Mouse (Mus musculus) cerebellum, postnatal 14 days (tissue): Measurements from ENCODE around the gene Carm1.
"Not testable (repeated sequence)": the region's sequence is repeated elsewhere in the genome, so short reads cannot be mapped to it uniquely, and the experiment has no call there.

Experiments
- DNase-seq, 2 experiments: peaks; one replicate each; pipeline ENCODE4 v3.0.0; 2021; ENCODE audit warnings: mixed read lengths in 2 of 2

Gene Carm1

DNA sequence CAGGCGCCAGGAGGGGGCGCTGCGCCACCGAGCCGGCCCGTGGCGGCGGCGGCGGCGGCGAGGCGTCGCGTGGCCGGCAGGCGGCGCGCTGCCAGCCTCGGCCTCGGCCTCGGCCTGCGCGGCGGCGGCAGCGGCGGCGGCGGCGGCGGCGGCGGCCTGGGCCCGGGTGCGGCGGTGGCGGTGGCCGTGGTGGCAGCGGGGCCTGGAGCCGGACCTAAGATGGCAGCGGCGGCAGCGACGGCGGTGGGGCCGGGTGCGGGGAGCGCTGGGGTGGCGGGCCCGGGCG, at the start of gene Carm1:
Gene Carm1 (plus strand): TSS at position 106 of the 286 bp plus-strand sequence.
- no peak for DNase-seq

DNA sequence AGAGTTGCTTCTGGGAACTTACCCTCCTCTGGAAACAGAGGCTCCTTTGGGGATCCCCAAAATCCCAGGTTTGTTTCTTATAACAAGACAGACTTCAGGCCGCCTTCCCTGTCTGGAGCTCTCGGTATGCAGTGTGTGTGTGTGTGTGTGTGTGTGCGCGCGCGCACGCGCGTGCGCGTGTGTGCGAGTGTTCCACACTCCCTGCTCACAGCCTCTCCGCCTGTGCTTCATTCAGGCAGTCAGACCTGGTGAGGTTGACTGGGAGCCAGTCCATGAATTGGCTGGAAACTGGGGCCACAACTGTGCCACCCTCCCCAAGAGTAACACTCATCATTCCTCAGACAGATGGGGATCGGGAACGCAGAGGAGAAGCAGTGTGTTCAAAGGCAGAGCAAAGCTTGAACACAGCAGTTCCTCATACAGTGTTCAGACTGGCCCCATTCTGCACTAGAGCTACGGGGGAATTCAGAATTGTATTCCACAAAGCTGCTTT, 49.6 kb upstream of the Carm1 start:
- no peak for DNase-seq

DNA sequence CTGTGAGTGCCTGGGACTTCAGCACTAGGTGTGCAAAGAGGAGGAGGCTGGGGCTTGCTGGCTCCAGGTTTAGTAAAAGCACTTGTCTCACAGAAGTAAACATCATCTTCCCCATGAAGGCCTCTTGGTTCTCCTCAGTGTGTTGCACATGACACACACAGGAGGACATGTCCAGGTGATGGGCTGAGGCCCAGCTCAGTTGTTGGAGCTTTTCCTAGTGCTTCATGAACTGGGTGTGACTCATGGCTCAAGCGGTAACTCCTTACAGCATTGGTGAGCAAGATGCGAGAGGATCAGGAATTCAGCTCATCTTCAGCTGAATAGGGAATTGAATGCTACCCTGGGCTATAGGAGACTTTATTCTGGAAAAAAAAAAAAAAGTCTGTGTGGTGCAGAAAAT, 49.0 kb upstream of the Carm1 start:
- DNase-seq: no peak

DNA sequence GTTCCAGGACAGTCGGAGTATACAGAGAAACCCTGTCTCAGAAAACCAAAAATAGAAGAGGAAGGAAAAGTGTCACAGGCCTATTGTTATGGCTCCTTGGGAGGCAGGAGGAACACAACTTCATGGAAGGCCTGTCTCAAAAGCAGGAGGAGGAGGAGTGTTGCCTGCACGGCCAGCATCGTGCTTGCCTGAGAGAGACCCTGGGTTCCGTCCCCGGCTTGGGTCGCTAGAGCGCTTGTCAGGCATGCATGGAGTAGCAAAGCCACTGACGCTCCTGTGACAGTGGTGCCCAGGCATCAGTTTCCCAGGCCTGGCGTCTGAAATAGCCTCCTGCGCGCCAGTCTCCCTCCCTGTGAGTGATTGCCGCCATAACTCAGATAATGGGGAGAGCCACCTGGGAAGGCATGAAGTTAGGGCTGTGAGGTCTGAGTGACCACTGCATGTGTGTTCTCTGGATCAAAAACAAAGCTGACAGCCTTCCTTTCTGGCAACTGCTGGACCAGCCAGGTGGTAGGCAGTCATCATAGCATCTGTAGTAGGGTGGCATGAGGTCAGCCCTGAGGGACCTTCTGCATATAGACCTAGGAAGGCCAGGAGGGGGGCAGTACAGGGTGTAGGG, 48.3 kb upstream of the Carm1 start:
- DNase-seq: no peak

DNA sequence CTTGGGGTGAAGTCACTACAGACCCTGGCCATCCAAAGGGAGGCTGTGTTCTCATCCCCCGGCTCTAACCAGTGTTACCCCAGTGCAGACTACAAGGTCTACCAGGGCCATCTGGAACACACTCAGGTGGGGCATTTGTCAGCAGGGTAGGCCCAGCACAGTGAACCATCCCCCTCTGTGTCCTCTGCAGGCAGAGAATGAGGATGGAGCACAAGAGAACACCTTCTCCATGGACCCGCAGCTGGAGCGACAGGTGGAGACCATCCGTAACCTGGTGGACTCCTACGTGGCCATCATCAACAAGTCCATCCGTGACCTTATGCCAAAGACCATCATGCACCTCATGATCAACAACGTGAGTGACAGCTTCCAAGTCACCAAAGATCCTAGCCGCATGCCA, 43.3 kb upstream of the Carm1 start:
- no peak for DNase-seq

DNA sequence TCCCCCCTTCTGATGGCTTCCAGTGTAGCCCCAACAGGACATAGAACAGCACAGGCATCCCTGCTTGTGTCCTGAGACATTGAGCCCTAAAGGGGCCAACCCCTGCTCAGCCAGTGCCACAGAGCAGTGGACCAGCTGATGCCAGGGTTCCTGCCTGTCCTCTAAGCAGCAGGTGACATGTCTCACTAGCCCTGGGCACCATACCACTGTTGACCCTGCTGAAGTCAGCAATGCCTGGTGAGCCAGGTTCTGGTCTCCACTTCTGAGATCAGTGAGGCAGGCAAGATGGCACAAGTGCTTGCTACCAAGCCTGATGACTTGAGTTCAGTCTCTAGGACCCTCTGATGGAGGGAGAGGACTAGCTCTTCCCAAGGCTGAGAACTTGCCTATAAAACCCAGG, 40.9 kb upstream of the Carm1 start:
- DNase-seq: no peak

DNA sequence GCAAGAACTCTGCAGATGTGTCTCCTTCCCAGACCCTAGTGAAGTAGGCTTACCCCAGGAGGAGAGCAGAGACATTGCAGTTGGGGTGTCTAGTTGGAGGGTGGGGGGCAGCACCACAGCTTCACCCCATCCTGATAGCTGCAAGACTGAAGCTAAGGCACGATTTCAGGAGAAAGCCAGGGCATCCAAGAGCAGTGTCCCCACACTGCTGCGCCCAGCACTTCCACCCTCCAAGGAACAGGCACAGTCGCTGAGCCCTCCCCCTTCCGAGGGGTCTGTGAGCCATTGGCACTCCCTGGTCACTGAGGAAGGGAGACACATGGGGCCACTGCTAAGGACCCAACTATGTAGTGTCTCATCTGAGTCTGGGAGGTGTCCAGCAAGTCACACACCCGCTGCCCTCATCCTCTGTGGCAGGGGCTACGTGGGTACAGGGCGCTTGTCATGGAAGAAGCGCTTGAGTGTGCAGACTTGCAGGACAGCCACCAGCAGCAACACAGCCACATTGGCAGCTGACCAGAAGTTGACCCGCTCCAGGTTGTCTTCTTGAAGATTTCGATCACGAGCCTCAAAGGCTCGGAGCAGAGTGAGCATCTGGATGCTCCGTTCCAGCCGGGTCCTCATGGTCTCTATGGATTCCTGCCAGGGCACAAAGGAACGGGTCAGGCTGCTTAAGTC, 38.8 kb upstream of the Carm1 start:
- DNase-seq: peak in 1 of 2 experiments; percentile 44

DNA sequence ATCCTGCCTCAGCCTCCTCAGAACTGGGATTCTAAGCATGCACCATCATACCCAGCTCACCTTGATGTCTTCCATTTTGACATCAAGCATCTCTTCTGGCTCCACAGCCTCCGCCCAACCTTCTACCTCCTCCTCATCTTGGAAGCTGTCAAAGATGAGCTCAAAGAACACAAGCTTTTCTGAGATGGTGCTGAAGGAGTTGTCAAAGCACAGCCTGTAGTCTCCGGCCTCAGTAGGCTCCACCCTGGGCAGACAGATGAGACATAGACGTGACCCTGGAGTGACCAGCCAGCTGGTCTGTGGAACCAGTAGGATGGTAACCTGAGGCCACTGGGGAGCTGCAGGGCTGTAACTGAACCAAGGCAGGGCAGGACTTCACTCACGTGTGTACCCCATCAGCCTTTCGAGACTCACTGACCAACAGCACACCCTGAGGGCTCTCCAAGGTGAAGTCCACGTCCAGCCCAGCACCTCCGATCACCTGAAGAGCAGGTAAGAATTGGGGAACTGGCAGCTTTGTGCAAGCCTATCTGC, 37.8 kb upstream of the Carm1 start:
- DNase-seq: no peak

DNA sequence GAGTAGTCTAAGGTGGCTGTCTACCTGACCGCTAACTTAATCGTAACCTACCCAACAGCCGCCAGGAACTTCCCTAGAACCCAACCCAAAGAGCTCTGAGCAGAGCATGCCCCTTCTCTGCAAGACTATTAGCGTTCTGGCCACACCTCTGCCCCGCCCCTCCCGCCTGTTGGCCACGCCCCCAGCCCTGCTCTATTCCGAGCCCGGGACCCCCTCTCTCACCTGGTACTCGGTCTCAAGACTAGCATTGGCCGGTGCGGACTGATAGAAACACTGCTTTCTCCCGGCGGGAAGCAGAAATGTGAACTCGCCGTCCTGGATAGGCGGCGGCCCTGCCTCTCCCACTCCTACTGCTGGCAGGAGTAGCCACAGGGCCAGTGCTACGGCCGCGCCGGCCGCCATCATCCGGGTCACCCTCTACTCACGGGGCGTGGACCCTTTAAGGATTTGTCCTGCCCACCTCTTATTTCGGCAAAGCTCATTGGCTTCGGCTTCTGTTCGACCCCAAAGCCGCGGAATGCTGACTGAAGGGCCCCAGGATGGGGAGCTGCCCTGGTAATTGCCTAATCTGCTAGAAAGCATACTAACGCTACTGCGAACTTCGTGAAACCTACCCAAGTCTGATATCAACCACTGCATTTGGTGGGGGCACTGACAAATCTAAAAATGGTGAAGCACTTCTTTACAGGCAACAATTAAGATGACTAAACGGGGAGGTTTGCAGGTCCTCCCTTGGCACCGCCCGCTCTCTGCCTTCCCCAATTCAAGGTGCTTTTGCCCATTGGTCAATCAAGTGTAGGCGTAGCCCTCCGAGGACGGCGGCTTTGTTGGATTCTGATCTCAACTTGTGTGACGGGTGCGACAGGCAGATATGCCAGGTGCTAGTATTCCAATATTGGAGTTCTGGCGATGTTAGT, 36.7 kb upstream of the Carm1 start, which contains the start of gene Tmed1:
Gene Tmed1 (minus strand): TSS at position 481 of the 917 bp plus-strand sequence.
- DNase-seq: peak; percentile 95

DNA sequence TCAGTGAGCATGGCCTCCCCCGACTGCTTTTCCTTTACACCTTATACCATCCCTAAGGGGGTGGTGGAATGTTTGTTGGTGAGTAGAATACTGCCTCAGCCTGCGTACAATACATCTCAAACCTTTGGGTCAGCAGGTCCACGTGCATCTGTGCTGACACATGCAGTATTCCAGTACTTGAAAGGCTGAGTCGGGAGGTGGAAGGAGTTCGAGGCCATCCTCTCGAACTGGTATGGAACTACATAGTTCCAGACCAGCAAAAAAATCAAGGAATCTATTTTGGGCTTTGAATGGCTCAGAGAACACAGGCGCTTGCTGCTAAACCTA, 36.0 kb upstream of the Carm1 start:
- no peak for DNase-seq

DNA sequence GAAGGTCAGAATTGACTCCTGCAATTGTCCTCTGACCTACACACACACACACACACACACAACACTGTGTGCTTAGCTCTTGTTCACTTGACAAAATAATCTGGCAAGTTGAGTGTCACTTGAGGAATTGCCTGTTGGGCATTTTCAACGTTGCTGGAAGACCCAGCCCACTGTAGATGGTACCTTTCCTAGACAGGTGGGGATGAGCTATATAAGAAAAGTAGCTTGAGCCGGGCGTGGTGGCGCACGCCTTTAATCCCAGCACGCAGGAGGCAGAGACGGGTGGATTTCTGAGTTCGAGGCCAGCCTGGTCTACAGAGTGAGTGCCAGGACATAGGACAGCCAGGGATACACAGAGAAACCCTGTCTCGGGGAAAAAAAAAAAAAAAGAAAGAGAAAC, 35.6 kb upstream of the Carm1 start:
- no peak for DNase-seq

DNA sequence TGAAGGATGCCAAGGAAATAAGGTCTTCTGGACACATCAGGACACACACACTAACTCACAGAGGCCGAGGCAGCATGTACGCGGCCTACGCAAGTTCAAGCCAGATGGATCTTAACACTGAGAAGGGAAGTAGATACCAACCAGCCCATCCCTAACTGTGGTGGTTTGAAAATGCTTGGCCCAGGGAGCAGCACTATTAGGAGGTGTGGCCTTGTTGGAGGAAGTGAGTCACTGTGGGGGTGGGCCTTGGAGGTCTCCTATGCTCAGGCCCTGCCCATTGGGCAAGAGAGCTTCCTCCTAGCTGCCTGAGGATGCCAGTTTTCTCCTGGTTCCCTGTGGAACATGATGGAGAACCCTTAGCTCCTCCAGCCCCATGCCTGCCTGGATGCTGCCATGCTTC, 33.2 kb upstream of the Carm1 start:
- DNase-seq: no peak

DNA sequence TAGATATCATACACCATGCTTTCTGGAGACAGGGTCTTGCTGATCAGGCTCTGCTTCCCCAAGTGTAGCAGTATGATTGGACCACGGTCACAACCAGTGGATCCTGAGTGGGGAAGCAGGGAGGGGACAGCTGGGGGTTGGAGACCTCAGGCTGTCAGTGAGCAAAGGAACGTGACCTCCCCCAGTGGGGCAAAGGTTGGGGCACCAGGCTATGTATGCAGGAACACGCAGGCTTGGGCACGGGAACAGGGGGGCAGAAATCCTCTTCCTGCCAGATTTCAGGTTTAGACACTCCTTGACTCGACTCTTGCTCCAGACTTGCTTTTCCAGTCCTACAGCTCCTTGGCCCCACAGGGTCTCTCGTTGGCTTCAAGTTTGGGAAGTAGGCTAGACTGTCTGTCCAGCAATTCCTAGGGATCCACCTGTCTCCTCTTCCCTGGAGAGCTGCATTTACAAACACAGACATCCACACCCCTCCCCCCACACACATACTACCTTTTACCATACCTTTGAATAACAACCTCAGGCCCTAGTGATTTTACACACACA, 28.7 kb upstream of the Carm1 start:
- no peak for DNase-seq

DNA sequence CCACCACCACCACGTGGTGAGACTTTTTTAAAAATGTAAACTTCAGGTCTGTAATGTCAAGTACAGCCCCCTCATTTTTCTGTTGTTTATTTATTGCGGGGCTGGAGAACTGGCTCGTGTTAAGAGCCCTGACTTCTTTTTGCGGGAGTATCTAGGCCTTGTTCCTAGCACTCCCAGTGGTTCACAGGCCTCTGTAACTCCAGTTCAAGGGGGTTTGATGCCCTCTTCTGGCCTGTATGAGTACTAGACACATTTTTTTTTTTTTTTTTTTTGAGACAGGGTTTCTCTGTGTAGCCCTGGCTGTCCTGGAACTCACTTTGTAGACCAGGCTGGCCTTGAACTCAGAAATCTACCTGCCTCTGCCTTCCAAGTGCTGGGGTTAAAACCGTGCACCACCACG, 28.0 kb upstream of the Carm1 start:
- not testable (repeated sequence) for DNase-seq

DNA sequence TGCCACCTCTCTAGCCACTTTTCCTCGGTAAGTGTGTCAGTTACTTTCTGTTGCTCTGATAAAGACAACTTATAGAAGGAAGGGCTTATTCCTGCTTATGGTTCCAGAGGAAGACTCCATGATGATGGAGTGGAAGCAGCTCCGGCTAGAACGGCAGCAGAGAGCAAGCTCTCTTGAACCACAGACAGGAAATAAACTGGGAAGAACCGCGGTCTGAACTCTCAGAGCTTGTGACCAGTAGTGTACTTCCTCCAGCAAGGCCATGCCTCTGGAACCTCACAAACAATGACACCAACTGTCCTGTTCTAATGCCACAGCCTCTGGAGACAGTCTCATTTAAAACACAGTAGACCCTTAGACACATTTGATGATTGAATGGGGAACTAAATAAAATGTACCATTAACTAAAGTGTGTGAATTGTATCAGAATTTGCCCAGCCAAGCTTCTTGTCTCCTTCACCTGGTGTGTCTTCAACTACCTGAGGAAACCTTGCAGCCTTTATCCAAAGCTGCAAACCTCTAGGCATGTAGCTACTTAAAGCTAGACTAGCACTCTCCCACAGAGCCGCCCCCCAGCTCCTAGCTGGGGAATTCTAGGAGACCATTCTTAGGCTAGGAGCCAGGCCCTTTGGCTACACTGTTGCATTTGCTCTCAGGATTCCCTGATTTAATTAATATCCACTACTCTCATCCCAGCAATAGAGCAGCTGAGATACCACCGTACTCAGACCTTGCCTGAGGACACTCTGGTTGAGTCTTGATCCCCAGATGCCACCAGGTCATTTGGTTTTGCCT, 21.4 kb upstream of the Carm1 start:
- DNase-seq: no peak

DNA sequence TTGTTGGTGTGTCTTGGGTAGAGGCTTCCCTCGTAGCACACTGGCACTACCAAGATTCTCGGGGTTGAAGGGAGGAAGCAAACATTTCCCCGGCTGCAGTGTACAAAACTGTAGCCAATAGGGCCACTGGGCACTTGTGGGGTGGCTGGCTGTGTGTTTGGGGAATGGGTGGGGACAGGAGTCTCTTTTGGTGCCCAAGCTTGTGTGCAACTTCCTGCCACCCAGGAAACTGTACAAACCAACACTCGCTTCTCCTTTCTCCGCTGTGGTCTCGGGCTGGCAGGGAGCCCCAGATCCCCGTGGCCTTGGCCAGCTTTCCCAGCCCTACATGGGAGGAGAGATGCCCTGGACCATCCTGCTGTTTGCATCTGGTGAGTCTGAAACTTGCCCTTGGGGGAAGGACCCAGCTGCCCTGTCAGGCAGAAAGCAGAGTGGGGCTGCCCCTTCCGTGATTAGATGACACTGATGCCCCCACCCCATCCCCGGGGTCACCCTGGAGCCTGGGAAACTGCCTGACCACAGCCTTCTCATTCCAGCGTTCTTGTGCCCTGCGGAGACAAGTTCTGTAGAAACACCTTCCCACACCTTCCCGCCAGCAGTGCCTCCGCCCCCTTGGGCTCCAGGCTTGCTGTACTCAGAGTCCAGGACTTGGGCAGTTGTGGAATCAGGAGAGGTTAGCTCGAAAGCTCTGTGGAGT, 20.6 kb upstream of the Carm1 start, which contains the start of gene AB124611:
Gene AB124611 (plus strand): TSS at position 240 of the 697 bp plus-strand sequence.
- DNase-seq: no peak

DNA sequence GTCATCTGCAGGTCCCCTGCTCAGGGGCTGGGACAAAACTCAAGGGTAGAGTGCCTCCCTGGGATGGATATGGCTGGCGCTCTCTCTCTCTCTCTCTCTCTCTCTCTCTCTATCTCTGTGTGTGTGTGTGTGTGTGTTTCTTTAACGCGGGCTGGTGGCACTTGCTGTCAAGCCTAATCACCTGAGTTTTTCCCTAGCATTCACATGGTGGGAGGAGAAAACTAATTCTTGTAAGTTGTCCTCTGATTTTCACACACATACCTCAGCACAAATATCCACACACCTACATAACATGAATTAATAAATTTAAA, 20.1 kb upstream of the Carm1 start:
- DNase-seq: no peak

DNA sequence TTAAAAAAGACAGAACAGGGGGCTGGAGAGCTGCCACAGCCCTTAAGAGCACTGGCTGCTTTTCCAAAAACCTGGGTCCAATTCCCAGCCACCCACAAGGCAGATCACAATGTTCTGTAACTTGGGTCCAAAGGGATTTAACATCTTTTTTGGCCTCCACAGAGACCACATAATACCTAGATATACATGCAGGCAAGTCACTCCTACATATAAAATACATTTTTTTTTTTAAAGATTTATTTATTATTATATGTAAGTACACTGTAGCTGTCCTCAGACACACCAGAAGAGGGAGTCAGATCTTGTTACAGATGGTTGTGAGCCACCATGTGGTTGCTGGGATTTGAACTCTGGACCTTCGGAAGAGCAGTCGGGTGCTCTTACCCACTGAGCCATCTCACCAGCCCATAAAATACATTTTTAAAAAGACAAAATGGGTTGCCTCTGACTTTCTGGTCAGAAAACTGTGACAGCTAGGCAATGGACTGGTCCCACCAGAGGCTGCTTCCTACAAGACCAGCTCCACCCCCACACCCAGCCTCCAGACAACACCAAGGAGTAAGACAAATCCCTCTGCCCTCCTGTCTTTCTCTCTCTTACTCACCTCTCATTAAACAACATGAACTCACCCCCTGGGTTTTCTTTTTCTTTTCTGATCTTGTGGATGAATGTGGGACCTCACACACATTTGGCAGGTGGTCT, 19.4 kb upstream of the Carm1 start:
- no peak for DNase-seq

DNA sequence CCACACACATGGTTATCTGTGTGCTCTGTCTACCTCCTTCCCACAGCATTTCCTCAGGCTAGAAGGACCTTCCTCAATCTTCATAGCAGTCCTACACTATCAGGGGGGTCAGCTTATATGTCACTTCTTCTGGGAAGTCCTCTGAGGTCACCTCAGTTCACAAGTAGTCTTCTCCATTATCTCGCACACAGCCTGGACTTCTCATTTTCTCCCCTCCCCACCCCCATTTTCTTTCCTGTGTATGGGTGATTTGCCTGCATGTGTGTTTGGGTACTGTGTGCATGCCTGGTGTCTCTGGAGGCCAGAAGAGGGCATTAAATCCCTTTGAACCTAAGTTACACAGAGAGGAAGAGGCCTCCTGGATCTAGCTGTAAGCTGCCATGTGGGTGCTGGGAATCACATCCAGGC, 18.8 kb upstream of the Carm1 start:
- no peak for DNase-seq

DNA sequence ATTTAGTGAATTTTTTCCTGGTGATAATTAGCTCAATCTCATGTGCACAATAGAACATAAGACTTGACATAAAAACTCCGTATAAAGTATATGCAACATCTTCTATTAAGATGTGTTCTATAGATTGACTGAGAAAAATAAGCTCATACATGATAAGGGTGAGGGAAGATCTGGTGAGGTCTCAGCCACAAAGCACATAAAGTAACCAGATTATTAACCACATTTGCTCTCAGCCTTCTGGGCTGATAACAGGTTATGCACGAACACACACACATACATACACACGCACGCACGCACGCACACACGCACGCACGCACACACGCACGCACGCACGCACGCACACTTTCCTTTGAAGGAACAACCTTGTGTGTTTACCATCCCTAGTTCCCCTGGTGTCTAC, 10.2 kb upstream of the Carm1 start:
- no peak for DNase-seq

DNA sequence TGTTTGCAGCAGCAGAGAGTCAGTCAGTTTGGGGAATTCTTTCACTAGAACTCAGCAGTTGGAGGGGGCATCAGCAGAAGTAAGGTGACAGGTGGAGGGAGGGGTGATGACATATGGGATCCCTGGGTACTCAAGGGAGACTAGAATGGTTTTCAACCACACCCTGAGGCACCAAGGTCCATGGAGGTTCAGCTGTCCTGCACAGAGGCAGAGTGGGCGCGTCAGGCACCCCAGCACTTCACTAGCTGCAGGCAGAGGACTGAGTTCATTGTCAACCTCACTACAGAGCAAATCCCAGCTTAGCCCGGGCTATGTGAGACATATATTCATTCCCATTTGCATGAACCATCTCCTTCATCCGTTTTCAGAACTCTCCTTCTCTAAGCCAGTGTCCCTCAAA, 9.7 kb upstream of the Carm1 start:
- DNase-seq: no peak
